Mouse (Mus musculus): ENCODE results near the gene Itgb2. TPM values are rescaled to one million over a fixed set of nuclear protein-coding genes. Genes with fewer than 3 reads are reported as not detected.

Gene Itgb2
- polyA plus RNA-seq, 1 experiment from 2014 or later = 0.67 TPM

- Histone ChIP-seq H3K27me3 (replicated peaks; ENCODE audit: control insufficient read depth, insufficient read depth, low read length) (no peaks in the 10 kb centered on the region), H3K9me3 (replicated peaks; ENCODE audit: control insufficient read depth, low read length) (no peaks in the 10 kb centered on the region), H3K9ac (ENCODE audit: low read length) (no peak overlapping the region), H3K27ac (ENCODE audit: low read depth, low read length) (no peak overlapping the region), H3K4me2 (ENCODE audit: low read length) (no peak overlapping the region), H3K4me3 (ENCODE audit: low read depth, low read length) (no peak overlapping the region), H3K4me1 (ENCODE audit: control insufficient read depth, insufficient read depth, low read length) (peaks cover 12% of the 10 kb centered on the region), H3K36me3 (ENCODE audit: control insufficient read depth, insufficient read depth, low read length) (peaks cover 3% of the 10 kb centered on the region)
- 91% methylated on average over 6 of the region's 6 CpGs for WGBS
- DNase-seq (ENCODE audit: low spot score) (no peak), ATAC-seq (no peak)
These were observed 74.1 kb downstream of the Itgb2 start for GRCm38 (mm10) chr10:77604111-77604510.

GRCm38 (mm10) chr10:77604958-77605357 is 74.9 kb downstream of the Itgb2 start:
- H3K36me3 ChIP-seq (ENCODE audit: control insufficient read depth, insufficient read depth, low read length) = peaks cover 3% of the 10 kb centered on the region; the same call in 1 of the 2 replicates
- no peaks in the 10 kb centered on the region for H3K9me3 ChIP-seq (replicated peaks; ENCODE audit: control insufficient read depth, low read length)
- no peak overlapping the region for H3K4me2 ChIP-seq (ENCODE audit: low read length)
- no peak overlapping the region for H3K27ac ChIP-seq (ENCODE audit: low read depth, low read length)
- no peak overlapping the region for H3K9ac ChIP-seq (ENCODE audit: low read length)
- no peaks in the 10 kb centered on the region for H3K27me3 ChIP-seq (replicated peaks; ENCODE audit: control insufficient read depth, insufficient read depth, low read length)
- WGBS = 75% methylated on average over 5 of the region's 5 CpGs
- DNase-seq (ENCODE audit: low spot score) (no peak), ATAC-seq (no peak)
- H3K4me1 ChIP-seq (ENCODE audit: control insufficient read depth, insufficient read depth, low read length) = peaks cover 12% of the 10 kb centered on the region
- no peak overlapping the region for H3K4me3 ChIP-seq (ENCODE audit: low read depth, low read length)

GRCm38 (mm10) chr10:77605368-77605767 is 75.3 kb downstream of the Itgb2 start:
- peak overlapping the region; percentile 94 for H3K27ac ChIP-seq (ENCODE audit: low read depth, low read length)
- peaks cover 12% of the 10 kb centered on the region for H3K4me1 ChIP-seq (ENCODE audit: control insufficient read depth, insufficient read depth, low read length)
- no peak overlapping the region for H3K9ac ChIP-seq (ENCODE audit: low read length)
- H3K36me3 ChIP-seq (ENCODE audit: control insufficient read depth, insufficient read depth, low read length) = peaks cover 7% of the 10 kb centered on the region
- H3K4me3 ChIP-seq (ENCODE audit: low read depth, low read length) = peak overlapping the region; percentile 63
- no peaks in the 10 kb centered on the region for H3K9me3 ChIP-seq (replicated peaks; ENCODE audit: control insufficient read depth, low read length)
- ATAC-seq (no peak), DNase-seq (ENCODE audit: low spot score) (peak; percentile 51)
- H3K27me3 ChIP-seq (replicated peaks; ENCODE audit: control insufficient read depth, insufficient read depth, low read length) = no peaks in the 10 kb centered on the region
- H3K4me2 ChIP-seq (ENCODE audit: low read length) = peak overlapping the region; percentile 87
- WGBS = 29% methylated on average over 1 of the region's 1 CpGs

DNA sequence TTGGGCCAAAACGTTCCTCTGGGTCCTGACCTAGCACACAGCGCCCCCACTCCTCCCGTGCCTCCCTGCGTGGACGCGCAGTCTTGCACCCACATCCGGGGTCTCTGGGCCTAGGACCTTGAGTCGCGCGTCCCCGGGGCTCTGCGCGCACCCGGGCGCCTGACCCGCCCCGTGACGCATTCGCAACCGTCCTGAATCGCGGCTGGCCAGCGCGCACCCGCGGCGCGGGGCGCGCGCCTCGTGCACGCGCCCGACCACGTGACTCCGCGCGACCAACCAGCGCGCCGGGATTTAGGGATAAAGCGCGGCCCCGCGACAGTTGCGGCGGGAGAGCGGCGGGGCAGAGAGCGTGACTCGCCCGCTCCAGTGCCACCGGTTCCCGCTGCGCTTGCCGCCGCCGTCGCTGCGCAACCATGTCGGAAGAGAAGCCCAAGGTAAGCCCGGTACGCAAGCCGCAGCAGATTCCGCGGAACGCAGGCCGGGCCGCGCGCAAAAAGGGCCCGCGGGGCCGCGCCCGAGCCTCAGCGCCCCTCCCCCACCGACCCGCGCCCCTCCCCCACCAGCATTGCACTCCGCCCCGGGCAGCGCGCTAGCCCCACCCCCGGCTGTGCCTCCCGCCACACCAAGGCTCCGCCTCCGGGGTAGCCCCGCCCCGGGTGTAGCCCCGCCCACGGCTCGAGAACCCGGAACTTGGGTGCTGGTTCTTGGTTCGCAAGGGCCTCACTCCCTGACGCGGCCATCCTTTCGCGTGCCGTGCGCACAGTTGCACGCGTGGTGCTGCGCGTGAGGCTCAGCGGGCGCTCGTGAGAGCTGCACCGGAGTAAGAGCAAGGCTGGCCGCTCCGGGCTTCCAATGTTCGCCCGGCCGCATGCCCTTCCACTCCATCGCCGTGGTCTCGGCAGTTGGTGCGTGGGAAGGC is 76.1 kb downstream of the Itgb2 start, which contains the start of the genes Sumo3 and Gm49325:
TSS of gene Sumo3 (plus strand) at position 190 of the 919 bp plus-strand sequence.
TSS of gene Gm49325 (plus strand) at position 290 of the 919 bp plus-strand sequence.
- DNase-seq (ENCODE audit: low spot score) (peak; percentile 89), ATAC-seq (peak; percentile 89)
- H3K9me3 ChIP-seq (replicated peaks; ENCODE audit: control insufficient read depth, low read length) = no peaks in the 10 kb centered on the region
- H3K27ac ChIP-seq (ENCODE audit: low read depth, low read length) = peak within 1 kb of the TSS; percentile 94
- no peaks in the 10 kb centered on the region for H3K27me3 ChIP-seq (replicated peaks; ENCODE audit: control insufficient read depth, insufficient read depth, low read length)
- H3K36me3 ChIP-seq (ENCODE audit: control insufficient read depth, insufficient read depth, low read length) = peaks cover 15% of the 10 kb centered on the region
- H3K4me2 ChIP-seq (ENCODE audit: low read length) = peak within 1 kb of the TSS; percentile 87
- H3K4me1 ChIP-seq (ENCODE audit: control insufficient read depth, insufficient read depth, low read length) = peaks cover 12% of the 10 kb centered on the region
- H3K4me3 ChIP-seq (ENCODE audit: low read depth, low read length) = peak within 1 kb of the TSS; percentile 63
- H3K9ac ChIP-seq (ENCODE audit: low read length) = peak within 1 kb of the TSS; percentile 78
- WGBS = 1% methylated on average over 96 of the region's 119 CpGs

DNA sequence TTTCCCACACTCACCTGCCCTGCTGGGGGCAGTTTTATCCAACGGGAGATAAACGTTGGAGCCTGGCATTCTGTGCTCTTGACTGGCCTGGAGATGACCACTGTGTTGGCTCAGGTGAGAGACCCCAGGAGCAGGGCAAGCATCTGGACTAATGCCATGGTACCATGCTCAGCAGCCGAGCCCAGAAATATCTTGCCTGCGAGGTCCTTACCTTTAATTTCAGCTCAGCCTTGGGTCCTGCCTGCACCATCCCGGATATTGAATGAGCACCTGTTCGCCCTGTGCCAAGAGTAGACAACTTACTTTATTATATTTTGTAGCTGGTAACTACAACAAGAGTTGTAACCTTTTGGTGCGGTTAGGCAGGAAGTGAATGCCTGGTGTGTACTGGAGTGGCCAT is 76.8 kb downstream of the Itgb2 start:
- ATAC-seq = no peak; the same call in 1 of the 2 replicates

GRCm38 (mm10) chr10:77607441-77607840 is 77.4 kb downstream of the Itgb2 start:
- DNase-seq (ENCODE audit: low spot score) = no peak
- peak overlapping the region; percentile 87 for H3K4me2 ChIP-seq (ENCODE audit: low read length)
- H3K27me3 ChIP-seq (replicated peaks; ENCODE audit: control insufficient read depth, insufficient read depth, low read length) = no peaks in the 10 kb centered on the region
- ATAC-seq = no peak
- H3K4me3 ChIP-seq (ENCODE audit: low read depth, low read length) = peak overlapping the region; percentile 63; the same call in 1 of the 2 replicates
- 72% methylated on average over 5 of the region's 5 CpGs for WGBS
- no peak overlapping the region for H3K27ac ChIP-seq (ENCODE audit: low read depth, low read length)
- peaks cover 28% of the 10 kb centered on the region for H3K36me3 ChIP-seq (ENCODE audit: control insufficient read depth, insufficient read depth, low read length)
- H3K4me1 ChIP-seq (ENCODE audit: control insufficient read depth, insufficient read depth, low read length) = peaks cover 12% of the 10 kb centered on the region
- H3K9me3 ChIP-seq (replicated peaks; ENCODE audit: control insufficient read depth, low read length) = no peaks in the 10 kb centered on the region
- no peak overlapping the region for H3K9ac ChIP-seq (ENCODE audit: low read length)

More for the DNA sequence above, 76.8 kb downstream of the Itgb2 start:
- Histone ChIP-seq H3K27ac (ENCODE audit: low read depth, low read length) (peak overlapping the region; percentile 94), H3K4me1 (ENCODE audit: control insufficient read depth, insufficient read depth, low read length) (peaks cover 12% of the 10 kb centered on the region), H3K4me2 (ENCODE audit: low read length) (peak overlapping the region; percentile 87), H3K9ac (ENCODE audit: low read length) (peak overlapping the region; percentile 78), H3K36me3 (ENCODE audit: control insufficient read depth, insufficient read depth, low read length) (peaks cover 22% of the 10 kb centered on the region), H3K9me3 (replicated peaks; ENCODE audit: control insufficient read depth, low read length) (no peaks in the 10 kb centered on the region), H3K27me3 (replicated peaks; ENCODE audit: control insufficient read depth, insufficient read depth, low read length) (no peaks in the 10 kb centered on the region), H3K4me3 (ENCODE audit: low read depth, low read length) (peak overlapping the region; percentile 63)
- no peak for DNase-seq (ENCODE audit: low spot score)
- WGBS = 44% methylated on average over 7 of the region's 7 CpGs

- H3K36me3 ChIP-seq (ENCODE audit: control insufficient read depth, insufficient read depth, low read length) = peaks cover 39% of the 10 kb centered on the region
- H3K9me3 ChIP-seq (replicated peaks; ENCODE audit: control insufficient read depth, low read length) = no peaks in the 10 kb centered on the region
- H3K4me3 ChIP-seq (ENCODE audit: low read depth, low read length) = no peak overlapping the region
- no peaks in the 10 kb centered on the region for H3K27me3 ChIP-seq (replicated peaks; ENCODE audit: control insufficient read depth, insufficient read depth, low read length)
- DNase-seq (ENCODE audit: low spot score) (no peak), ATAC-seq (no peak)
- no peak overlapping the region for H3K27ac ChIP-seq (ENCODE audit: low read depth, low read length)
- 95% methylated on average over 8 of the region's 8 CpGs for WGBS
- H3K4me2 ChIP-seq (ENCODE audit: low read length) = no peak overlapping the region
- H3K9ac ChIP-seq (ENCODE audit: low read length) = no peak overlapping the region
- peaks cover 12% of the 10 kb centered on the region for H3K4me1 ChIP-seq (ENCODE audit: control insufficient read depth, insufficient read depth, low read length)
These were observed 78.5 kb downstream of the Itgb2 start for GRCm38 (mm10) chr10:77608589-77608988.

DNA sequence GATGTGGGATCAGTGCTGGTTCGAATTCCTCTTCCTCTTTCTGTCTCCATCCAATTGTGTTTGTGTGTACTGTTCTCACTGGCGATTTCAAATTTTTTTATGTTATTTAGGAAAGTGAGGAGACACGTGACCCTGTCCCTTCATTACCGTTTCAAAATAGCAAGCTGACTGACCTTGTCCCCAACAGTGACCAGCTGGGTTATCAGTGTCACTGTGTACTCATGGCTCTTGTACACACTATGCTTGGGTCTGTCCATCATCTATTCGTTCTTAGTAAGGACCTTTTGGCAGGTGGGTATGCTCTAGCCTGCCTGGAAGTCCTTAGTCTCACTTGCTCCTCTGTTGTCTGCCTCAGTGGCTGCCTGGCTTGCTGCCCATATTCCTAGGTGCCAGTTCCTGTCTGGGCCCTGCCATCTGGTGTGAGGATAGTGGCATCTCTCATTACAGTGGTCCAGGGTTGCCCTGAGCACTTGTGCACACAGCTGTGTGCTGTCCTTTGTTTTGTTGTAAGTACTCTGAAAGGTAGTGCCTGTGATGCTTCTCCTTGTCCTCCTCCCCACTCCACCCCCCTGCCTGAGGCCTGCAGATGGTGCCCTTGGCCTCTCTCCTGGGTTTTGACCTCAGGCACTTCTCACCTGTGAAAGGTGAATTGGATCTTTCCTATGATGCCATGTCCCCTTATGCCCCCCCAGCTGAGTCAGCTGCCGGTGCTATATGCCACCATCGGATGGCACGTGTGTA is 80.3 kb downstream of the Itgb2 start:
- 0 out of 2 replicates have a peak overlapping the region, but pooled peaks have one; percentile 5 for H3K9ac ChIP-seq (ENCODE audit: low read length)
- ATAC-seq = no peak
- no peak overlapping the region for H3K27ac ChIP-seq (ENCODE audit: low read depth, low read length)
- no peaks in the 10 kb centered on the region for H3K9me3 ChIP-seq (replicated peaks; ENCODE audit: control insufficient read depth, low read length)
- H3K36me3 ChIP-seq (ENCODE audit: control insufficient read depth, insufficient read depth, low read length) = peaks cover 55% of the 10 kb centered on the region
- no peak overlapping the region for H3K4me3 ChIP-seq (ENCODE audit: low read depth, low read length)
- H3K4me1 ChIP-seq (ENCODE audit: control insufficient read depth, insufficient read depth, low read length) = peaks cover 12% of the 10 kb centered on the region
- WGBS = 88% methylated on average over 8 of the region's 8 CpGs
- H3K27me3 ChIP-seq (replicated peaks; ENCODE audit: control insufficient read depth, insufficient read depth, low read length) = no peaks in the 10 kb centered on the region
- no peak overlapping the region for H3K4me2 ChIP-seq (ENCODE audit: low read length)
- DNase-seq (ENCODE audit: low spot score) = no peak
